Mouse (Mus musculus) MEL (cell line): ENCODE data around the gene Pcx. TPM values are rescaled to one million over a fixed set of nuclear protein-coding genes. Genes with fewer than 3 reads are reported as not detected.

Experiments
- DNase-seq: peaks from one replicate; pipeline ENCODE4 v3.0.0; 2011; ENCODE audit warnings: low read depth, low spot score
- H3K27ac ChIP-seq: 2 replicates; pipeline ENCODE4 v1.5.1; 2012; ENCODE audit warnings: low read depth, mild to moderate bottlenecking, control low read depth, low read length, moderate library complexity; ENCODE audit not compliant: control insufficient read depth
- H3K27me3 ChIP-seq, 2 experiments: fragments of 150-350 bp in 1 of 2; sonication (generic) in 1 of 2; 2 replicates each; pipeline ENCODE4 v1.6.1; 2012; ENCODE audit warnings: low read length in 2 of 2, mild to moderate bottlenecking in 2 of 2, improper control_type of control experiment in 1 of 2, moderate library complexity in 1 of 2; ENCODE audit not compliant: insufficient read depth in 2 of 2, control insufficient read depth in 1 of 2
- H3K36me3 ChIP-seq, 2 experiments: 2 replicates each; pipeline ENCODE4 v1.6.1; 2012 to 2014; ENCODE audit warnings: low read length in 2 of 2, improper control_type of control experiment in 1 of 2, inconsistent platforms in 1 of 2, mild to moderate bottlenecking in 1 of 2; ENCODE audit not compliant: insufficient read depth in 2 of 2, control insufficient read depth in 1 of 2
- H3K4me1 ChIP-seq, 2 experiments: fragments of 150-350 bp in 1 of 2; sonication (generic) in 1 of 2; 2 replicates each; pipeline ENCODE4 v1.6.1; 2012; ENCODE audit warnings: low read length in 2 of 2, improper control_type of control experiment in 1 of 2, mild to moderate bottlenecking in 1 of 2; ENCODE audit not compliant: insufficient read depth in 2 of 2, control insufficient read depth in 1 of 2
- H3K4me3 ChIP-seq, 2 experiments: fragments of 150-350 bp in 1 of 2; sonication (generic) in 1 of 2; 2 replicates each; pipeline ENCODE4 v1.5.1; 2012; ENCODE audit warnings: low read depth in 2 of 2, low read length in 2 of 2, mild to moderate bottlenecking in 2 of 2, moderate library complexity in 2 of 2, control low read depth in 1 of 2, improper control_type of control experiment in 1 of 2; ENCODE audit not compliant: control insufficient read depth in 1 of 2, insufficient read depth in 1 of 2
- H3K79me2 ChIP-seq: 2 replicates; pipeline ENCODE4 v1.6.1; 2012; ENCODE audit warnings: mild to moderate bottlenecking, low read length, moderate library complexity; ENCODE audit not compliant: control insufficient read depth, poor library complexity, insufficient read depth
- H3K9ac ChIP-seq: 2 replicates; pipeline ENCODE4 v1.6.1; 2012; ENCODE audit warnings: low read depth, mild to moderate bottlenecking, control low read depth, low read length, moderate library complexity; ENCODE audit not compliant: control insufficient read depth, poor library complexity, severe bottlenecking
- H3K9me3 ChIP-seq: fragments of 150-350 bp; sonication (generic); replicated peaks from 2 replicates; pipeline ENCODE4 v1.6.1; 2012; ENCODE audit warnings: mild to moderate bottlenecking, low read length, improper control_type of control experiment, moderate library complexity; ENCODE audit not compliant: insufficient read depth
- CHD1 ChIP-seq: IDR thresholded peaks from 2 replicates; pipeline ENCODE4 v1.6.1; 2012; ENCODE audit warnings: low read depth, mild to moderate bottlenecking, inconsistent platforms, low read length, improper control_type of control experiment
- CTCF ChIP-seq, 3 experiments: IDR thresholded peaks in 2 of 3; conservative IDR thresholded peaks in 1 of 3; 2 replicates each; pipeline ENCODE4 v1.5.1; 2011 to 2012; ENCODE audit warnings: low read length in 3 of 3, low read depth in 2 of 3, mild to moderate bottlenecking in 2 of 3, improper control_type of control experiment in 1 of 3, inconsistent platforms in 1 of 3, mixed read lengths in 1 of 3, moderate library complexity in 1 of 3; ENCODE audit not compliant: control insufficient read depth in 1 of 3, insufficient read depth in 1 of 3, poor library complexity in 1 of 3, severe bottlenecking in 1 of 3
- ELF1 ChIP-seq: IDR thresholded peaks from 2 replicates; pipeline ENCODE4 v1.6.1; 2014; ENCODE audit warnings: low read depth, mild to moderate bottlenecking, inconsistent platforms, low read length, improper control_type of control experiment, moderate library complexity
- EP300 ChIP-seq, 2 experiments: IDR thresholded peaks; 2 replicates each; pipeline ENCODE4 v1.6.1; 2011; ENCODE audit warnings: improper control_type of control experiment in 2 of 2, low read length in 2 of 2, low read depth in 1 of 2, mild to moderate bottlenecking in 1 of 2
- ETS1 ChIP-seq: IDR thresholded peaks from 2 replicates; pipeline ENCODE4 v1.6.1; 2012; ENCODE audit warnings: low read depth, mild to moderate bottlenecking, inconsistent platforms, low read length, improper control_type of control experiment, moderate library complexity
- GABPA ChIP-seq: IDR thresholded peaks from 2 replicates; pipeline ENCODE4 v1.6.1; 2012; ENCODE audit warnings: low read depth, mild to moderate bottlenecking, inconsistent platforms, low read length, improper control_type of control experiment, moderate library complexity
- GATA1 ChIP-seq: IDR thresholded peaks from 2 replicates; pipeline ENCODE4 v1.6.1; 2011; ENCODE audit warnings: low read depth, low read length, improper control_type of control experiment
- MAFK ChIP-seq: IDR thresholded peaks from 2 replicates; pipeline ENCODE4 v1.6.1; 2011; ENCODE audit warnings: low read depth, mild to moderate bottlenecking, low read length, improper control_type of control experiment, borderline replicate concordance
- MAX ChIP-seq: IDR thresholded peaks from 2 replicates; pipeline ENCODE4 v1.6.1; 2011; ENCODE audit warnings: low read length, improper control_type of control experiment
- MAZ ChIP-seq: IDR thresholded peaks from 2 replicates; pipeline ENCODE4 v1.6.1; 2012; ENCODE audit warnings: low read depth, mild to moderate bottlenecking, inconsistent platforms, low read length, improper control_type of control experiment
- MEF2A ChIP-seq: IDR thresholded peaks from 2 replicates; pipeline ENCODE4 v1.6.1; 2014; ENCODE audit warnings: low read depth, mild to moderate bottlenecking, inconsistent platforms, low read length, improper control_type of control experiment; ENCODE audit not compliant: poor library complexity, insufficient replicate concordance, severe bottlenecking; ENCODE audit errors: extremely low read depth
- MYC ChIP-seq: IDR thresholded peaks from 2 replicates; pipeline ENCODE4 v1.6.1; 2011; ENCODE audit warnings: low read depth, mild to moderate bottlenecking, low read length, improper control_type of control experiment, moderate library complexity
- NELFE ChIP-seq: IDR thresholded peaks from 2 replicates; pipeline ENCODE4 v1.6.1; 2011; ENCODE audit warnings: low read depth, low read length, improper control_type of control experiment
- POLR2AphosphoS2 ChIP-seq: IDR thresholded peaks from 2 replicates; pipeline ENCODE4 v1.6.1; 2011; ENCODE audit warnings: low read length, improper control_type of control experiment
- POLR2AphosphoS5 ChIP-seq: IDR thresholded peaks from 2 replicates; pipeline ENCODE4 v1.6.1; 2012; ENCODE audit warnings: low read depth, borderline replicate concordance, mild to moderate bottlenecking, inconsistent platforms, low read length, moderate library complexity, mixed read lengths
- TAL1 ChIP-seq: IDR thresholded peaks from 2 replicates; pipeline ENCODE4 v1.6.1; 2012; ENCODE audit warnings: mild to moderate bottlenecking, inconsistent platforms, low read length, moderate library complexity, mixed read lengths
- TBP ChIP-seq: IDR thresholded peaks from 2 replicates; pipeline ENCODE4 v1.8.0; 2011; ENCODE audit warnings: low read depth, low read length, improper control_type of control experiment
- USF1 ChIP-seq: IDR thresholded peaks from 2 replicates; pipeline ENCODE4 v1.6.1; 2014; ENCODE audit warnings: low read depth, mild to moderate bottlenecking, inconsistent platforms, low read length, improper control_type of control experiment, moderate library complexity
- ZNF384 ChIP-seq: IDR thresholded peaks from 2 replicates; pipeline ENCODE4 v1.6.1; 2012; ENCODE audit warnings: low read depth, mild to moderate bottlenecking, inconsistent platforms, low read length, improper control_type of control experiment
- polyA plus RNA-seq, 2 experiments: library from polyadenylated mRNA; stranded (reverse) in 1 of 2; unstranded in 1 of 2; fragments of >175 nt in 1 of 2; fragments of >200 nt in 1 of 2; gene quantifications; 2 replicates each; pipeline versions ENCODE4 v1.2.1 to v1.2.4; 2012; ENCODE audit warnings: low replicate concordance in 2 of 2, low read depth in 1 of 2; ENCODE audit not compliant: insufficient read length in 2 of 2, insufficient read depth in 1 of 2, missing spikeins in 1 of 2
- total RNA-seq: library from RNA; depleted of rRNA; stranded (reverse); fragments of 300-350 nt; gene quantifications from 2 replicates; pipeline ENCODE4 v1.2.3, GENCODE M21; 2012

Pcx gene
- total and polyA plus RNA-seq, 3 experiments: 7.2 to 7.9 TPM; not detected in 1

- TF ChIP-seq POLR2AphosphoS5 (no peak), TAL1 (no peak), MAFK (no peak), MYC (no peak), GABPA (no peak), CHD1 (no peak), POLR2AphosphoS2 (no peak), TBP (0 out of 2 replicates have a peak, but pooled peaks have one; percentile 17), ETS1 (peak; percentile 59; the same call in 1 of the 2 replicates), USF1 (no peak), MAX (no peak), EP300 (IDR thresholded peaks at IDR 0.05; ENCODE audit: low read depth in 1 of 2, low read length in 2 of 2) (0 out of 4 replicates have a peak, but pooled peaks of 1 of the 2 experiments have one; percentile 19), MEF2A (no peak), NELFE (no peak), ELF1 (peak; percentile 84; the same call in 1 of the 2 replicates), MAZ (no peak), GATA1 (no peak)
- Histone ChIP-seq H3K9ac (no peak overlapping the region), H3K9me3 (no peaks in the 10 kb centered on the region), H3K4me1 (peaks cover 25 to 29% of the 10 kb centered on the region in 2 experiments), H3K27me3 (no peaks in the 10 kb centered on the region), H3K4me3 (no peak overlapping the region), H3K79me2 (no peaks in the 10 kb centered on the region), H3K27ac (no peak overlapping the region), H3K36me3 (peaks cover 0 to 32% of the 10 kb centered on the region in 2 experiments; a peak in 2 of 4 replicates)
- peak; percentile 54 for DNase-seq
Measured at GRCm38 (mm10) chr19:4571658-4572057, 61.4 kb downstream of the Pcx start.

GRCm38 (mm10) chr19:4572061-4572460 lies 61.8 kb downstream of the Pcx start:
- Histone ChIP-seq H3K4me1 (peaks cover 25 to 29% of the 10 kb centered on the region in 2 experiments), H3K4me3 (no peak overlapping the region), H3K27ac (no peak overlapping the region), H3K79me2 (no peaks in the 10 kb centered on the region), H3K9me3 (no peaks in the 10 kb centered on the region), H3K27me3 (no peaks in the 10 kb centered on the region), H3K36me3 (peaks cover 0 to 31% of the 10 kb centered on the region in 2 experiments; a peak in 2 of 4 replicates), H3K9ac (no peak overlapping the region)
- TF ChIP-seq TAL1 (no peak), ZNF384 (no peak), CTCF (IDR thresholded peaks at IDR 0.05 in 2 of 3, conservative IDR thresholded peaks at IDR 0.05 in 1 of 3; ENCODE audit: control insufficient read depth in 1 of 3, insufficient read depth in 1 of 3, low read depth in 2 of 3, low read length in 3 of 3, poor library complexity in 1 of 3, severe bottlenecking in 1 of 3) (no peak)
- DNase-seq: no peak
